Mouse (Mus musculus) erythroid progenitor cell, adult 5-6 weeks (primary cell): ENCODE results near the gene Best1. TPM values are rescaled to one million over a fixed set of nuclear protein-coding genes. Genes with fewer than 3 reads are reported as not detected.
"Not testable (repeated sequence)": the region's sequence is repeated elsewhere in the genome, so short reads cannot be mapped to it uniquely, and the experiment has no call there.

Source experiments
- ATAC-seq: replicated peaks from 2 replicates; pipeline ENCODE4 v1.8.0; 2016; ENCODE audit warnings: moderate number of reproducible peaks, mild to moderate bottlenecking, moderate TSS enrichment, inconsistent platforms; ENCODE audit not compliant: poor library complexity, low FRiP score, severe bottlenecking
- total RNA-seq, 2 experiments: library from RNA; stranded (forward) in 1 of 2; stranded (reverse) in 1 of 2; fragments of 150-400 nt in 1 of 2; fragments of 186-747, 209-891 nt in 1 of 2; gene quantifications; 2 replicates each; pipeline versions ENCODE4 v1.2.3 to v1.2.4; 2015 to 2017; ENCODE audit warnings: low replicate concordance in 2 of 2

Gene Best1
- total RNA-seq, 2 experiments from 2014 or later: not detected

DNA sequence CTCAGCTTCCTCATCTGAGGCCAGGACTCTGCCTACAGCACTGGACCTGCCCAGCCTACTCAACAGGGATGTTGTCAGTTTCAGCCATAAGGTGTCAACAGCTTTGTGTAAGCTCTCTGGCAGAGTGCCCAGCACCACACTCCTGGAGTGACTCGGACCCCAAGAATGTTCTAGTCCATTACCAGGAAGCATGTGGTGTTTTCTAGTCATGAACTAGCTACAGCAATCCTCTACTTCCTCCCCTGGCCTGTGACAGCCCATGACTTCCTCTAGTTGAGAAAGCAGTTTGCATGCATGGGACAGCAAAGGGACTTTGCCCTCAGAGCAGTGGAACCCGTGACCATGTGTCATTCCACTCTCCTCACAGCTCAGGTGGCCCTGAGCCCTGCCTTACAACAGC, 26.6 kb downstream of the Best1 start:
- ATAC-seq: not testable (repeated sequence)

DNA sequence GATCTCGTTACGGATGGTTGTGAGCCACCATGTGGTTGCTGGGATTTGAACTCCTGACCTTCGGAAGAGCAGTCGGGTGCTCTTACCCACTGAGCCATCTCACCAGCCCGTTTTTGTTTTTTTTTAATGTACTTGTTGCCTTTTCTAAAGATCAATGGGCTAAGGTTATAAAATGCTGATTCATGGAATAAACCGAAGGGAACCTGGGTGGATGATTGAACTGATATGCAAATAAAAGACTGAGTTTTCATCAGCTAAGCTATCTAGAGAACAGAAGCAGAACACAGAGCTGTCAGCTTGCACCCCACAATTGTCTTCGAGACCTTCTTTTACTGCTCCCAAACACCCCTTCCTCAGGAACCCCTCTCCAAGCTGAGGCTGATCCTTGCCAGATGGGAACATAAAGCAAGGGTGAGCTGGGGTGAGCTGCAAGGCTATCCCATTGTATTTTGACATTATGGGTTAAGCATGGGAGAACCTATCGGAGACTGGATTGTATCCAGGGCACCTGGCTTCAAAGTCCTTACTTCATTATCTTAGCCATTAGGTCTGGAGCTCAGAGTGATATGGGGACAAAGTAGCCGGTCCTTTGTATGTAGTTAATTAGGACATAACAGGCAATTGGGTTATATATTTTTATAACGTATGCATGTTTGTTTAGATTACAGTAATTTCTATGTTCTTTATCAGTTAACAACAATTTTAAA, 33.2 kb downstream of the Best1 start:
- ATAC-seq: no peak

GRCm38 (mm10) chr19:9966096-9966867, 35.2 kb downstream of the Best1 start:
- no peak for ATAC-seq

GRCm38 (mm10) chr19:9964205-9964916, 37.1 kb downstream of the Best1 start:
- no peak for ATAC-seq

GRCm38 (mm10) chr19:9960769-9961168, 40.7 kb downstream of the Best1 start:
- ATAC-seq: no peak

GRCm38 (mm10) chr19:9957965-9958364, 43.5 kb downstream of the Best1 start:
- ATAC-seq: no peak

DNA sequence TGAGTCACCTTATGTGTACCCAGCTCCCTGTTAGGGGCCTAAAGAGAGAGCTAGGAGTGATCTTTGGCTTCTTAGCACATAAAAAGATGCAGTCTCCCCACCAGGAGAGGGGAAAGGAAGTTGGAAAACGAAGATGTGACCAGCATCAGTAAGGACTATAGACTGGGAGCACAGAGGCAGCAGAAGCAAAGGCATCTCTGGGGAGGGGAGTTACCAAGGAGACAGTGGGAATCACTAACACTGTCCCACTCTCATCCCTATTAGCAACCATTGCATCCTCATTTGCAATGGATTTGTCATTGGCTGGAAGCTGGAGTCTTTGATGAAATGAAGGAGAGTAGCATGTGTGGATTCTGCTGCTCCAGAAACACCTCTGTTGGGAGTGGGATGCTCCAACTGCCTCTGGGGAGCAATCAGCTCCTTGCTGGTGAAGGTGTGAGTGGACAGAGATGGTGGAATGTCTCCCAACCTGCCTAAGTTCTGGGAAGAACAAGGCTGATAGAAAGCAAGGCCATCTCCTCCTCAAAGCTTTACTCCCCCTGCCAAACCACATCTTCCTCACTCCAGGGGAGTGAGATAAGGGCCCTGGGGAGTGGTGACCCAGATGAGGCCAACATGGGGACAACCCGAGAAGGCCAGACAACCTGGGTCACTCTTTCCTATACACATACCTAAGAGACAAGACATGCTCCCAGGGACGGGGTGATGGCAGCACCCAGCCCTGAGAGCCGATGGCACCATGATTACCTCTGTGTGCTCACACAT, 44.6 kb downstream of the Best1 start:
- ATAC-seq: no peak

- ATAC-seq: no peak
These were observed 46.0 kb downstream of the Best1 start for GRCm38 (mm10) chr19:9955438-9955837.

- ATAC-seq: peak; percentile 31; the same call in 1 of the 2 replicates
These were observed 46.6 kb downstream of the Best1 start for GRCm38 (mm10) chr19:9954811-9955202.

- ATAC-seq: peak; percentile 48; the same call in 1 of the 2 replicates
These were observed 47.2 kb downstream of the Best1 start for GRCm38 (mm10) chr19:9954055-9954810.

- no peak for ATAC-seq
These were observed 48.5 kb downstream of the Best1 start for GRCm38 (mm10) chr19:9952912-9953311.

DNA sequence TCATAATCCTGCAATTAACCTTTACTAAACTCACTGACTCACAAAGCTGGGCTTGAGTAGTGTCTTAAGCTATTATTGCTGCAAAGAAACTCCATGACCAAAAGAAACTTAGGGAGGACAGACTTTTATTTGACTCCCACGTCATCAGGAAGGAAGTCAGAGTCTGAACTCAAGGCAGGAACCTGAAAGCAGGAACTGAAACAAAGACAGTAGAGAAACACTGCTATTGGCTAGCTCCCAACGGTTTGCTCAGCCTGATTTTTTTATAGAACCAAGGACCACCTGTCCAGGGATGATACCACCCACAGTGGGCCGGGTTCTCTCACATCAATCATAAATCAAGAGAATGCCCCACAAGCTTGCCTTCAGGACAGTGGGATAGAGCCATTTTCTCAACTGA, 49.0 kb downstream of the Best1 start:
- ATAC-seq: no peak

DNA sequence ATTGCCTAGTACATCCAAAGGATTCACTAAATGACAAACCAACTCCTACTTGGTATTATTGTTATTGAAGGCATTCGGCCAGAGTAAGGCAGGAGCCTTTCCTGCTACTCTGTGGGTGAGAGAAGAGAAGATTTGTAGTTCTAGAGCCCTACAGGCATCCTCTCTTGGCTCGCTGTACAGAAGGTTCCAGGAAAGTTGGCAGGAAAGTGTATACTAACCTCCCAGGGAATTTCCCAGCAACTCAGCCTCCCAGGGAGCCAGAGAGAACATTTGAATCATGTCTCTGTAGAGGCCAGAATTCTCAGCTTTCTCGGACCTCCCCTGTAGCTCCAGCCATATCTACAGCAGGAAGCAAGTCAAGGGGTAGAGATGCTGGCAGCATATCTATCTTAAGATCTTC, 54.4 kb downstream of the Best1 start:
- ATAC-seq: no peak

GRCm38 (mm10) chr19:9945800-9946564, 55.5 kb downstream of the Best1 start:
- no peak for ATAC-seq

GRCm38 (mm10) chr19:9942539-9943533, 58.6 kb downstream of the Best1 start:
- ATAC-seq: no peak

GRCm38 (mm10) chr19:9941809-9942208, 59.6 kb downstream of the Best1 start:
- no peak for ATAC-seq

DNA sequence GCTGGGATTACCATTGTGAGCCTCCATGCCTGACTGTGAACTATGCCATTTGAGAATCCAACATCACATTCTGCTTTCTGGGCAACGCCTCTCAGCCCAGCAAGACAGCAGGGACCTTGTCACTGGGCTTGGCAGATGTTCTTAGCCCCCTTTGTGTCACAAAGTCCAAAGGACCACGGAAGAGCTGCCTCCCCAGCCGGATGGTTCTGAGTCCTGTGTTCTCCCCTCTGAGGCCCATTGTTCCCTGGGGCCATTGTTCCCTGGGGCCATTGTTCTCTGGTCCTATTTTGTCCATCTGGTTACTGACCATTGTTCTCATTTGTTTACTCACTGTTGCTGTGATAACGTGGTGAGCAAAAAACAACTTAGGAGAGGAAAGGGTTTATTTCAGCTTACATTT, 60.5 kb downstream of the Best1 start:
- ATAC-seq: no peak
